Mouse (Mus musculus): ENCODE measurements around the gene Cstf2.

Cstf2 gene

DNA sequence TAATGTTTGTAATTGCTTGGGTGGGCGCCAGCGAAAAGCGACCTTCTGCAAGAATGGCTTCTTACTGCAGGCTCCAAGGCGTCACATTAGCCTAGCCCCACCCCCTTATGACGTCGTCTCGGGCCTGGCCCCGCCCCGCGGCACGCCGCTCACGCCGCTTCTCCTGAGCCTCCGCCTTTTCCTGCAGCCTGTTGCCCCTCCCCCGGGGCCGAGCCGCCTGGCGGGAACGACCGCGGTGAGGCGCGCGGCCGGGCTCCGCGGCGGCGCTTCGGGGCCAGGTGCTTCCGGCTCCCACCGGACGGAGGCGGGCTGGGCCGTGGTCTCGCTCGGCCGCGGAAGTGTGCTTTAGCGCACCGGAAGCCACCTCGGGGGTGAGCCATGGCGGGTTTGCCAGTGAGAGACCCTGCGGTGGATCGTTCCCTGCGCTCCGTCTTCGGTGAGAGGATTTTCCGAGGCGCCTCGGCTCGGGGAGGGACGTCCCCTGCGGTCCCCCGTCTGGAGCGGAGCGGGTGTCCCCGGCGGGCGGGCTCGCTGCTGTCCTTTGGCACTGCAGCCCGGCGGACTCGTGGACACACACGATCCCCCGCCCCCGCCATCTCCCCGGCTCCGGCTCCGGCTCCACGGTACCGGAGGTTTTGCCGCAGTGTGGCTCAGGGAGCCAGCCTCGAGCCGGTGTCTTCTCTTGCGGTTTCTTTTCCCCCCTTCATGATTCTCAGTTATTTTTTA, at the start of gene Cstf2:
Cstf2 (plus strand) TSS at position 201 of the 726 bp plus-strand sequence.
- peak; percentile 93 for DNase-seq (ENCODE audit: low spot score in 2 of 2)

DNA sequence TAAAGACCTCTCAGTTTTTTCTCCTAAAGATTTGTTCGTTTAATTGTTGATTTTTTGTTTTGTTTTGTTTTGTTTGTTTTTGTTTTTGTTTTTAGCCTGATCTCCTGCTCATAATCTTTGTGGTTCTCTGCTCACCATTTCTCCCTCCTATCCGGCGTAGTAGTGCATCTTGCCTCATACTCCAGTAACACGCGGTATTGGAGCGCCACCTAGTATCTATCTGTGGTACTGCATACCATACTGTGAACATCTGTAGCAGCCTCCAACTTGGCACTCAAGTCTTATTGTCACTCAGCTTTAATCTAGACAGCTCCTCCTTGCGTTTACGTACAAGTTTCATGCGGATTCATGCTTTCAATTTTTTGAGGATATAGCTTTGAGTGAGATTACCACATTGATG, 40.0 kb upstream of the Cstf2 start:
- DNase-seq (ENCODE audit: low spot score in 2 of 2) = peak; percentile 4 to 10

DNA sequence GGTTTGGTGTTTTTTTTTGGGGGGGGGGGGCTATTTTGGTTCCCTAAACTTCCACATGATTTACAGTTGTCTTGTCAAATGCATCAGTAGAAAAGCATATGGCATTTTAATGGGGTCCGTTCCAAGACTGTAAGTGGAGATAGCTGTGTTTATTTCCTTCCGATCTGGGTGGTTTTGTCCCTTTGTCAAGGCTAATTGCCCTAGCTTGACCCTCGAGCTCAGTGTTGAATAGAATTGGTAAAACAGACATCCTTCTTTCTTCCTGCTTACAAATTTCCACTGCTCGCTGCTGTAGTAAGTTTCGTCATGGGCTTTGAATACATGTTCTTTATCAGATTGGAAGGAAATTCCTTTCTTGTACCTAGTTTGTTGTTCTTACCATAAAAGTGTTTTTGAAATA, 38.3 kb upstream of the Cstf2 start:
- DNase-seq (ENCODE audit: low spot score in 2 of 2) = no peak

DNA sequence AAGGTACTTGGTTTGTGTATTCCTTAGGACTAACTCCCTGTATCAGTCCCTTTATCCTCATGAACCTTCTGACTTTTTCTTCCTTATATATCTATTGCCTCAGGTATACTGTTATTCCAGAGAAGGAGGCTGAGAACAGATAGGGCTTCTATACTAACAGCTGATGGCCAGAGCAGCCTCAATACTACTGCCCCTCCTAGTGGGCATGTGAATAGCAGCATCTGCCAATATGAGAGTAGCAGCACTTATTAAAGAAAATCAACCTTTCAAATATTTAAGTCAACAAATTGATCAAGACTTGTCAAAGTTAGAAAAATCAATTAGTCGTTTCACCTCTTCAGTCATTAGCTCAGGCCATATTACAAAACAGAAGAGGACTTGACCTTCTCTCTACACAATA, 10.0 kb upstream of the Cstf2 start:
- no peak for DNase-seq (ENCODE audit: low spot score in 2 of 2)

DNA sequence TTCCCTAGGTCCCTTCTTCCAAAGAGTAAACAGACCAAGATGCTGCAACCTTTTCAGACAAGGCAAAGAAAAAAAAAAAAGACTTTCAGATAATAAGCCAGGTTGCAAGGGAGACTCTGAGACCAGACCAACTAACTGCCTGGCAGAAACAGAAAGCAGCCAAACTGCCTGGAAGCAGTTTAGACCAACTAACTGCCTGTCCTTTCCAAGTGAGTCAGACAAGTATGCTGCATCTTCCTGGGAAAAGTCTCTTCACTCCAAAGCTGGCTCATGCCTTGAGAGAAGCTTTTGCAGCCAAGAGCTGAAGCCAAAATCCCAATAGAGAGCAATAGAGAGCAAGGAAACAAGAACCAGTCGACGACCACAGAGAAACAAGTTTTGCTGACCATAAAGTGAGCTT, 2.1 kb upstream of the Cstf2 start:
- no peak for DNase-seq (ENCODE audit: low spot score in 2 of 2)

DNA sequence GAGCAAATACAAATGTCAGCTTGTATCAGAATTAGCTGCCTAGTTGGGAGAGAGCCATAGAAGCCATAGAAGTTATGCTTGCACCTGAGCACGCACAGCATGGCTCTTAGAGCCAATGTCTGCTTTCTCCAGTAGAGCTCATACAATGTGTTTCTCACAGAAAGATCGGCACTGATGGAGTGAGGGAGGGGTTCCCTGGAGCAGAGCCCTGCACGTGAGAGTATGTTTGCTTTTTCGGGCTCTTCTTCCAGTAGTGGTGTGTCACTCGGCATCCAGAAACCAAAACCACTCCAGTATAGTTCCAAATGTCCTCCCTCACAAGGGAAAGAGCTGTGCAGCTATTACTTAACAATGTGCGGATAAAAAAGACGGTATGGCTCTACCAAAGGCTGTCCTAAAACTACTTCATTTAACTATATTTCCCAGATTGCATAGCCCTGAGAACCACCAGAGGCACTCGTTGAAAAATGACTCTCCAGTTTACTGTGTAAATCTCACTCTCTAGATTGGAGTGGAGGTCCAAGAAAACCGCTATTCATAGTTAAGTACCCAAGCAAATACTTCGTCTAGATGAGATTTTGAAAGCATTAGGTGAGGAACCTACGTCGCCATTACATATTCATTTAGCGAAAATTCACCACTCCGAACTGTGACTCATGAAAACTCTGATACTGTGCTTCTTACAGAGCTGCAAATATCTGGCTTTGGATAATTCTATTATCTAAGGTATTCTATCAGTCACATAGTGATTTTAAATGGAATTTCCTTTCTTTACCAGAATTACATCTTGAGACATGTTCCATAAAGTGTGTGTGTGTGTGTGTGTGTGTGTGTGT, 729 bp upstream of the Cstf2 start:
- DNase-seq (ENCODE audit: low spot score in 2 of 2) = no peak

DNA sequence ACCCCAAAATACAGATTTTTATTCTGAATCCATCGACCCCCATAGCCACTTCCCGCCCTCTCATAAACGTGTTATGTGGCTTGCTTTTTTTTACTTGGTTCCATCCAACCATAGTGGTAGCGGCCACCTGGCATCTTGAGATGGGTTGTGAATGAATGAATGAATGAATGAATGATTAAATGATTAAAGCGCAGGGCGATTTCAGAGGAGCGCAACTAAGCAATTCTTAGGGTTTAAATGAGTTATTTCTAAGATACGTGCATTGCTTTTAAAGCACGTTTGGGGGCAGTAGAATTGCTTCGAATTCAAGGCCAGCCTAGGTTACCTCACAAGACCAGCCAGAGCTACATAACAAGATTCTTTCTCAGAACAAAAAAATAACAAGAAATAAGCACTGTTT, 777 bp downstream of the Cstf2 start:
- DNase-seq (ENCODE audit: low spot score in 2 of 2) = peak in 1 of 2 experiments; percentile 1

DNA sequence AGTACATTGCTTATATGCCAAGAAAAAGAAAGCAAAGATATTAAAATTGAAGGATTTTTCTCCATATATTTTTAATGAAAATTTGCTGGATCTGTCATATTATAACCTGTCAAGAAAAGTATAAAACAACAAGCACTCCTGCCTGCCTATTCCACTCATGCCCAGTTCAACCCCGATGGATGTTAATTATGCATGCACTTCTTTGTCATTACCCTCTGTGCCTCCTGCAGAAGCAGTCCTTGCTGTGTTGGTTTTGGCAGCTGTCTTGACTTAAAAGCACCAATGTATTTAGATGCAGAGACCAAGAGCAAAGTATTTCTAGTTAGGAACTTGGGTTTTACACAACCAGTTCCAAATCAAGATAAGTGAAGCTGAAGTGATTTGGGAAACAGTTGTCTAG, 26.5 kb downstream of the Cstf2 start:
- no peak for DNase-seq (ENCODE audit: low spot score in 2 of 2)

DNA sequence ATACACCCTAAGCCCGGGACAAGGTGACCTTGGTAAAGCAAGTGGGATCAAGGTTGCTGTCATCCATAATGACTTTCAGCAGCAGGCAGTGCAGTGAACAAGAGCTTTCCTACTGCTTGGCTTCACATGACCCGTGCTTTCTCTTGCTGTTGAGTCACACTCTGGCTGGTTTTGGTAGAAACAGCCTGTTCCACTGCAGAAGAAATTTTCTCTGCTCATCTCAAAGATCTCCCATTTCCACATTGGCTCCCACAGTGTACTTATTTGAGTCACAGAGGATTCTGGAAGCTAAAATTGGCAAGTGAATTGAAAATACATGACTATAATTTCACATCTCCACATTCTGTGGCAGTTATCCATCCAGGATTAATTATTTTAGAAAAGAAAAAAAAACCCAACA, 43.7 kb downstream of the Cstf2 start:
- DNase-seq (ENCODE audit: low spot score in 2 of 2) = no peak

DNA sequence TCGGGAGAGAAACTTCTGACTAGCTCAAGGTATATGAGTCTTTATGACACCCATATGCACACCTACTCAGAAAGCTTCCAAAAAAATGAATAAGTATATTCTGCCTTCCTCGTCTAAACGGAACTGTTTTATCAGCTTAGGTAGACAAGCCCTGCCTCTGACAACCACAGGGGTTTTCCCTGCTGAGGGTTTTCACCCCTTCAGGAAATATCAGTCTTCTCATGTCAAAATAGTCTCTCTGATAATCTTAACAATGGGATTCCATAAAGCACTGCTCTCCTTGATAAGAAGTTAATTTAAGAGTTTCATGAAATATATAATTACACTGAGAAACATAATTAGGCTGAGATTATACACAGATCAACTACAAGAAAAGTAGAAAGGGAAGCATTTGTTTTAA, 52.8 kb downstream of the Cstf2 start:
- no peak for DNase-seq (ENCODE audit: low spot score in 2 of 2)

DNA sequence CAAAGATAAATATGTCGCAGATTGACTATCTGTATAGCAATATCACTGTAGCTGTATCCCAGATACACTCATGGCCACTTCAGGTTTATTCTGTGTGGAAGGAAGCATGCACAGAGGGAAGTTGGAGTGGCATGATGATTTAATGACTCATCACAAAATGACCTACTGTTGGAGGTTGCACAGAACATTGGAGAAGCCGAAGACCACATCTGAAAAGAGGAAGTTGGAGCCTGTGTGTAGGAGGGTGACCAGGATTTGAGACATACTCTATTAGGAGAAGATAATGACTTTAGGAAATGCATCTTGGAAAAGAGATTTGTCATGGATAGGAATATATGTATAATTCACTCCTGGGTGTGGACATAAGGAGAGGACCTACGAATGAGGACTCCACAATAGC, 57.4 kb downstream of the Cstf2 start:
- DNase-seq (ENCODE audit: low spot score in 2 of 2) = no peak

DNA sequence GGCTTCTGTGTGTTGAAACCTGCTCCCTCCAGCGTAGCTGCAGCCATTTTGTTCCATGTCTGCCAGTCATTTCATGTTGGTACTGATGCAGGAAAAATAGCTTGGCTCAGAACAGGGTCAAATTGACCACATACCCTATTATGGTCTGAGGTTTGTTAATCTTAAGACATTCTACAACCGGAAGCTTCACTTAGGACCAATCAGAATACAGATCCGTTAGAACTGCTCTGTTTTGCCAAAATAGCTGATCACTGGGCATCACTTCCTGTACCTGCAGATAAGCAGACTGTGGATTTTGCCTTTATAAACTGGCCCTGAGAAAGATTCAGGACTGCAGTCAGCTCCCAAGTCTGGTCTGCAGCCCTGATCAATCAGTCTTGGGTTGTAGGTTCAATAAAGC, 69.6 kb downstream of the Cstf2 start:
- no peak for DNase-seq (ENCODE audit: low spot score in 2 of 2)

DNA sequence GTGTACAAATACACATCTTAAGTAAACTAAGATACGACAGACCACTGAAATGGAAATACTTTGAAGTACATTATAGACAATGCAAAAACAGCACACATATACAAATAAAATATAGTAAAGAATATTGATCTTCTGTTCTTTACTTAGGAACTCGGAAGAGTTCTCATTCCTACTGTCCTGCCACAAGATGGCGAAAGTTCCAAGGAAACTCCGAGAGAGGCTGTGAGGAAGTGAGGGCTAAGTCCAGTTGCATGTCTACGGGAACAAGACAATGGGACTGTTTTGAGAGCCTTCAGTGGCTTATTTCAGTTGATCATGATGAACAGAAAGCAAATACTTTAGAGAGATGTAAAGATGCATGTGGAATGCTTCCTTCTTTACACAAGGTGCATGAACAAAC, 73.3 kb downstream of the Cstf2 start:
- DNase-seq (ENCODE audit: low spot score in 2 of 2) = no peak

DNA sequence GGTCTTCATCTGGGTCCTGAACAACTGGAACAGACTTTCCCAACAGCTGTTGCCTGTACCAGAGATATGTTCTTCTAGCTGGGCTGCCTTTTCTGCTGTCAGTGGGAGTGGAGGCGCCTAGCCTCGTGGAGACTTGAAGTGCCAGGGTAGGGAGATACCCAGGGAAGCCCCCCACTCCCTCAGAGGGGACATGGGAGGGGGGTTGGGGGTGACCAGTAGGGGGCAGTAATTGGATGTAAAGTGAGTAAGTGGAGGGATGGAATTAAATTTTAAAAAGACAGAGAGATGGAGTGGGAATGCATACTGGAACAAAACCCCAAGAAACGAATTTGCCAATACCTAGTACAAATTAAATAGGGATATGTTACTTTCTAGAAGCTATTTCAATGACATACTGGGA, 74.8 kb downstream of the Cstf2 start:
- no peak for DNase-seq (ENCODE audit: low spot score in 2 of 2)
